Mouse (Mus musculus) telencephalon, adult 2 months (tissue): ENCODE data around the gene Cdh13.
A peak's percentile ranks its signal among the peaks of the same experiment; 100 is the strongest.

Experiments used
- DNase-seq: peaks from one replicate; pipeline ENCODE4 v3.0.0-alpha.2; 2011; ENCODE audit warnings: low read depth, low spot score

Cdh13 gene

GRCm38 (mm10) chr8:118283600-118284111 is at the start of gene Cdh13:
Gene Cdh13 (plus strand): TSS chr8:118283733.
- DNase-seq = peak; percentile 79

GRCm38 (mm10) chr8:118235626-118236025 is 47.9 kb upstream of the Cdh13 start:
- no peak for DNase-seq

GRCm38 (mm10) chr8:118237150-118237620 is 46.3 kb upstream of the Cdh13 start:
- DNase-seq = peak; percentile 80

DNA sequence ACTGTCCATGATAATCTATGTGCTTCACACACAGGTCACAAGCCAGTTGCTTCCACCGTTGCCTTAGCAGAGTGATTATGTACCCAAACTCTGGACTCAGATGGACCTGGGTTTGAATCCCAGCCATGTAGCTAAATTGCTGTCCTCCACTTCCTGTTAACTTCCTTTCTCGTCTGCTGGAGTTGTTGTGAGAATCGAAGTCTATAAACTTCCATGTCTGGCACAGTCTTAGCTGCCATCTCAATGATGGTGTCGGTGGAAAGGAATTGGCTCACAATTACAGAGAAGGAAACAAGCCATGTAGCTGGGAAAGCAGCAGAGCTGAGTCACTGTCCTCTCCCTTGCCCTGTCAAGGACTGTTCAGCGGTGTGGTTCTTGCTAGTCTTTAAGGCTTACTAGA is 45.4 kb upstream of the Cdh13 start:
- DNase-seq = no peak

- no peak for DNase-seq
These were observed 44.3 kb upstream of the Cdh13 start for GRCm38 (mm10) chr8:118239186-118239585.

GRCm38 (mm10) chr8:118249319-118249718 is 34.2 kb upstream of the Cdh13 start:
- DNase-seq = no peak

- DNase-seq = no peak
These were observed 33.6 kb upstream of the Cdh13 start for GRCm38 (mm10) chr8:118249923-118250322.

GRCm38 (mm10) chr8:118263117-118263516 is 20.4 kb upstream of the Cdh13 start:
- no peak for DNase-seq

GRCm38 (mm10) chr8:118270751-118271402 is 12.7 kb upstream of the Cdh13 start:
- DNase-seq = no peak

DNA sequence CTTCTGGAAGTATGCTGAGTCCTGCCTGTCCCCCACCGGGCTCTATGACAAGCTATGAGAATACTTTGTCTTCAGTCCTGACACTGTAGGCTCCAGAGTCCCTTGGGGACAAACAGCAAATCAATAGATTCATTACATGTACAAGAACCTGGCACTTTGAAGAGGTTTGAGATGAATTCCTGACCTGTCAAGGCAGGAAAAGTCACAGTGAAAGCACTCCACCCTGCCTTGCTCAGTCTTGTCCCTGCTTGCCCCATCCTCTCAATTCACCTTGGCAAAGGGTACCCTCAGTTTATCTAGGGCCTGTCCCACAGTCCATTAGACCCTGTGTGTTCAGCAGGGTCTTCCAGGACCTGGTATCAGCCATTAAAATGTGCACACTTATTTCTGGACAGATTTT is 11.0 kb upstream of the Cdh13 start:
- DNase-seq = no peak

- DNase-seq = no peak
These were observed 9.3 kb upstream of the Cdh13 start for GRCm38 (mm10) chr8:118274243-118274642.

DNA sequence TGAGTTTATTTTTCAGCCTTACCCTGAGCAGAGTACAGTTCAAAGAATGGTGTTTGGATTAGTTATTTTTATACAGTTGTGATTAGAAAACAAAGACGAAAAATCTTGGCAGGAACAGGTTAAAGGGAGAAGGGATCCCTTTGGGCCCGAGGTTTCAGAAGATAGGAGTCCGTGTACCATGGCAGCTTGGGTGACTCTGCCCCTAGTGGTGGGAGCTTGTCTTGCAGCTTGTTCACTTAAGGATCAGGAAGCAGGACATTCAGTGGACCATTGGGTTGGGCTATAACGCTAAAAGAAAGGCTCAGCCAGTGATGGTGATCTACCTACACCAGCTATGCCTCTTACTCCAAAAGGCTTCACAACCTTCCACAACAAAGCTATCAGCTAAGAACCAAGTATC is 8.8 kb upstream of the Cdh13 start:
- DNase-seq = peak; percentile 53

- no peak for DNase-seq
These were observed 838 bp downstream of the Cdh13 start for GRCm38 (mm10) chr8:118284112-118285029.

DNA sequence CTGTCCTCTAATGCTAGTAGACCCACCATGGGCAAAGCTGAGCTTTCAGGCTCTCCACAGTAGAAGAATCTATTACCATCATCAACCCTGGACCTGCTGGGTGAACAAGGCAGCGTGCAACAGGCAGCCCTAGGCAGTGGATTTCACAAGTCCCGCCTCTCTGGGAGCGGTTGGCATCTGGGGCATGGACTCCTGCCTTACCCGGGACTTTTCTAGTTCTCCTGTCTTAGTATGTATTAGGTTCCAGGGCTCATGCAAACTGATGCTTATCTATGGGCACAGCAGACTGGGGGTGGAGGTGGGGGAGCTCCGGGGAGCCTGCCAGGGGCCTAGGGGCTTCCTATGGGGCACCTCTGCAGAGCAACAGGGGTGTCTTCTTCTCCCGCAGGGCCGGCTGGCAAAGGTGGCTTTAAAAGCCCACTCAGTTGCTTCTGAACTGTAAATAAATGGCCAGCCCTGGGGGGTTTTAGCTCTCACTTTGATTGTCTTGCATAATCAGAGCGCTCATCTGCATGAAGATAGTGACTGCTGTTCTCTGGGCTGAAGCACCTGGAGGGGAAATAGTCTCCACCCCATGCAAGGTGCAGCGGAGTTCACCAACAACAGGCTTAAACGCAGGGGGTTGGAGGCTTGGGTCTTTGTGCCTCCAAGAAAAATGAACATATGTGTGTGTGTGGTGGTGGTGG is 2.2 kb downstream of the Cdh13 start:
- DNase-seq = no peak

GRCm38 (mm10) chr8:118286282-118287180 is 3.0 kb downstream of the Cdh13 start:
- DNase-seq = no peak

DNA sequence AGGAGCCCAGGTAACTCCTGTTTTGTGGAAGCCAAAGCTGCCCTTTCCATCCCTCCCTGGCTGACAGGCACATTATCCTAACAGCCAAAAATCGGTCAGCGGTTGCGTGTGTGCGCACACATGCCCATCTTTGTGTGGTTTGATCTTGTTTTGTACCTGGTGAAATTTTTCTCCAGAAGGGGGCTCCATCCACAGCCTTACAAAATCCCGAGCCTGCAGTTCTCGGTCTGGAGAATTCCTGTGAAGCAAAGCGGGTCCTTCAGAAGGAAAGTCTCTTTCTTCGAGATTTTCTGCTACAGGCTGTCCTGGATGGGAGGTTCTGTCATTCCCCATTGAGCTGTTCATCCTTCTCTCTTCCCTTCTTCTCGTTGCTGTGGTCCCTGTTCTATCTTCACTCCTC is 4.0 kb downstream of the Cdh13 start:
- DNase-seq = no peak

- DNase-seq = no peak
These were observed 4.9 kb downstream of the Cdh13 start for GRCm38 (mm10) chr8:118288259-118288952.

DNA sequence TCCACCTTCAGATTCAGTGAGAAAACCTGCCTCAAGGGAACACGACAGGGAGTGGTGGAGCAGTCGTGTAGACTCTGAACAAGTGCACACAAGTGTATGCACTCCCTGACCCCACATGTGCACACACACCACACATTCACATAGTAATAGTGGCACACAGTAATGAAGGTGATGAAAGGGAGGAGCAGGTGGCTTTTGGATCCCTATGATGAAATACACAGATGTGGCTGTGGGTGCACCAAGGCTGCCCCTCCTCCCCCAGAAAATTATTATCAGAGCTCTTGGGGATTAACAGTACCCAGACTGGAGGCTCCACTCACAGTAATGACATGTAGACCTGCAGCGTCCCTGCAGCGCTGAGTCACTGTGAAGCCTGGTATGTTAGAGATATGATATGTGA is 5.6 kb downstream of the Cdh13 start:
- DNase-seq = no peak

DNA sequence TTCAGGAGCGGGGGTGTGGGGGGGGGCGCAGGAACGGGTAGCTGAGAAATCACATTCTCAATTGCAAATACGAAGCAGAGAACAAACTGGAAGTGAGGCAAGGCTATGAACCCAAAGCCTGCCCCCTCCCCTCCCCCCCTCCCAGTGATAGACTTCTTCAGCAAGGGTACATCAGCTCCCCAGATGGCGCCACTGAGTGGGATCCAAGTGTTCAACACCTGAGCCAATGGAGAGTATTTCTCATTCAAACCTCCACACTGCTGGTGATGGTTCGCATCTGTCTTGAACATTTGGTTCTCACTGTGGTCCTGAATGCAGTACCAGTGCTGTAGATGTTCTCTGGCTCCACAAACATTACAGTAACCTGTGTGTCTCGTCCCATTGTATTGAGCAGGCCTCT is 6.0 kb downstream of the Cdh13 start:
- no peak for DNase-seq

- DNase-seq = no peak
These were observed 6.7 kb downstream of the Cdh13 start for GRCm38 (mm10) chr8:118290266-118290665.
